Mouse (Mus musculus) hindlimb bud, embryonic 11.5 days (tissue): ENCODE data around the gene Kif28.
"Not testable (repeated sequence)": the region's sequence is repeated elsewhere in the genome, so short reads cannot be mapped to it uniquely, and the experiment has no call there.

ENCODE experiments used
- DNase-seq: peaks from one replicate; pipeline ENCODE4 v3.0.0-alpha.2; 2012; ENCODE audit warnings: low read depth, low spot score; ENCODE audit errors: extremely low spot score

Kif28 gene

GRCm38 (mm10) chr1:179745171-179745570, at the start of gene Kif28:
Kif28 (minus strand) TSS chr1:179745271.
- DNase-seq = no peak

GRCm38 (mm10) chr1:179787281-179787680, 42.2 kb upstream of the Kif28 start:
- DNase-seq = no peak

- no peak for DNase-seq
Measured at GRCm38 (mm10) chr1:179785502-179785901, 40.4 kb upstream of the Kif28 start.

DNA sequence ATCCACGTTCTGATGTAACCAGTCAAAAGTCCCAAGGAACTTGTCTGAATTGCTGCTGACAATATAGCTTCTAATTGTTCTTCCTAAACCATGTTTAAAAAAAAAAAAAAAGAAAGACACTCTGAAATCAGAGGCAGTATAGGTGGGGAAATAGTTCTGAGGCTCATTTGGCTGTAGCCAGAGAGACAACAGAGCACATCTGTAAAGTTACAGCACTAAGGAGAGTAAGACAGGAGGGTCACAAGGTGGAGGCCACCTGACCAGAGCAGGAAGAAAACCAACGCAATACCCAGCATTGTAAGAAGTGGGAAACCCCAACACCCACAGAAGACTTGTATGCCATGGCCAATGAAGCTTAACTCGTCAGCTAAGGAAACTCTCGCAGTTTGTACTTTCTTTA, 39.0 kb upstream of the Kif28 start:
- no peak for DNase-seq

DNA sequence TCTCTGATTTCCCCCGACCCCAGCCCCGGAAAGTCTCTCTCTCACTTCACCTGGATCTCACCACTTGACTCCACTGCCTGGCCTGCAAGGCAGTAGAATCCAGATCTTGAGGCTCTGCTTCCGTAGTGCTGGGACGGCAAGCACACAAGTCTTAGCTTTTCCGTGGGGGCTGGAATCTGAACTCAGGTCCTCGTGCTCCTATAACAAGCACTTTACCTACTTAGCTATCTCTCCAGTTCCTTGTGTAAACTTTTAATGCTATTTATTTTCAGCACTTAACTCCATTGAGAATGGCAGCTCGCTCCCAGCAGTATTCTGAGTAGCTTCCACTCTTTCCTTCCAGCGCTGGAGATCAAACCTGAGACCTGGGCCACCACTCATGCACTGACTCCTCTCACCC, 31.8 kb upstream of the Kif28 start:
- DNase-seq = no peak

GRCm38 (mm10) chr1:179760553-179760952, 15.5 kb upstream of the Kif28 start:
- DNase-seq = no peak

GRCm38 (mm10) chr1:179760086-179760485, 15.0 kb upstream of the Kif28 start:
- no peak for DNase-seq

DNA sequence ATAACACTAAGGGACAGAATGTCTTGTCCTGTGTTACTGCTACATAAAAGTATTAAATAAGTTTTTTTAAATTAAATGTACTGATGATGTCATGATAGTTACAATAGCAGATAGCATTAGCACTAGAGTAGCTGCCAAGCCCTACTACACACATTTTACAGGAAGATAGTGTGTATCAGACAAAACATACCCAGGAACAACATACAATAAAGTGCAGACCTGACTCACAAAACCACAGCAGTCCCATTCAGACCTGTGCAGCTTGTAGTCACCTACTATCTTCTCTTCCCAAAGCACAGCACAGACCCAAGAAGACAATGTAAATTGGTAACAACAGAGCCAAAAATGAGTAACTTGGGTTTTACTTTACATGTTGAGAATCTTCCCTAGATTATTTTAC, 11.4 kb upstream of the Kif28 start:
- DNase-seq = no peak

GRCm38 (mm10) chr1:179753006-179753405, 7.9 kb upstream of the Kif28 start:
- DNase-seq = no peak

DNA sequence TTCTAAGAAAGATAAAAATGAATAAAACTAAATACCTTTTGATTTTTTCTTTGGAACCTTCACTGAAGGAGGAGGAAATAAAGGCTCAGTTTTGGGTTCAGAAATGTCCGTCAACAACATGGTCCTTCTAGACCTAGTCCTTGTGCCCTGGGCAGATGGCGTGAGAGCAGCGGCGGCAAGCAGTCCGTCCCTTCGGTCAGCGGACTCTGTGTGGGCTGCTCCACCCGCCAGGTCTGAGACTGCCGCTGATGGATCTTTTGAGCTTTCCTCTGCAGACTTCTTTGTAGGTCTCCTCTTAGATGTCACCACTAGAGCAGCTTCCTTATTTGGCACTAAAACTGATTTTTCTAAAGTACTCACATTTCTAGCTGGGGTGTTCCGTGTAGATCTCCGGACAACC, 7.2 kb upstream of the Kif28 start:
- no peak for DNase-seq

DNA sequence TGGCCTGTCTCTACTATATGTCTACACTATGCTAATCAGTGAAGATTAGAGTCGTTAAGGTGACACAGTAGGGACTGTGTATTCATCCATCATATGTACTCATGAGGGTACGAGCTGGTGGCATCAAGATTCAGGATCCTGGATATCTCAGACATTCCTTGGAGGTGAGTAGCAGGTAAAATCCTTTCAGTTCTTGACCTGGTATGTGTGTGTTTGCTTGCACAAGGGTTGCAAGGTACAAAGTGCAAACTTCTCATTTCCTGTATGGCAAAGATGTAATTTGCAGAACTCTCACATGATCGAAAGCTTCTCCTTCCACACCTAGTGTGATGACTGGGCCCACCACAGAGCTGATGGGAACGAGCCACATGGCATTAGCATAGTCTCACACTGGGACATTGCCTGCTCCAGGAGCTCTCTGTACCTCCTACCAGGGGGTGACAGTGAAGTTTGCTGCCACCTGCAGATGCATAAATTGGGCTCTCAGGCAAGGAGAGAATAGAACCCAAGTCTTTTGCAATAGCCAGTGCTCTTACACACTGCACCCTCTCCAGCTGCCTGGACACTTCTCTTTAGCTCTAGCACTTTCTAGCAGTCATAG, 1.4 kb downstream of the Kif28 start:
- DNase-seq = no peak

DNA sequence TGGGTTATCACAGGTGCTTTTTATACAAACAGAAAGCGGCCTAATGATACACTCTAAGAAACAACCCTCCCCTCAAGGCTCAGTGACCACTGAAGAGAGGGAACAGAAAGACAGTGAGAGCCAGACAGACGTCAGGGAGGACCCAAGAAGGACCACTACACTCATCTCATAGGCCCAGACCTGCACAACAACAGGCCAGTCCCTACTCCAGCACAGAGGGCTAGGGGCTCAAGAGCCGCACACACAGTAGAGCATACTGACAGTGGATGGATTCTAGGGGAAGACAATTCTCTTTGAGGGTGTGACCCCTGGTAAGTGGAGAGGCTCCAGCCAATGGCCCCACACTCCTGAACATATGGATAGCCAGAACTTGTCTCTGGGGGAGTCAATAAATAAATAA, 8.6 kb downstream of the Kif28 start:
- DNase-seq = no peak

GRCm38 (mm10) chr1:179734500-179735474, 10.3 kb downstream of the Kif28 start:
- DNase-seq = no peak

DNA sequence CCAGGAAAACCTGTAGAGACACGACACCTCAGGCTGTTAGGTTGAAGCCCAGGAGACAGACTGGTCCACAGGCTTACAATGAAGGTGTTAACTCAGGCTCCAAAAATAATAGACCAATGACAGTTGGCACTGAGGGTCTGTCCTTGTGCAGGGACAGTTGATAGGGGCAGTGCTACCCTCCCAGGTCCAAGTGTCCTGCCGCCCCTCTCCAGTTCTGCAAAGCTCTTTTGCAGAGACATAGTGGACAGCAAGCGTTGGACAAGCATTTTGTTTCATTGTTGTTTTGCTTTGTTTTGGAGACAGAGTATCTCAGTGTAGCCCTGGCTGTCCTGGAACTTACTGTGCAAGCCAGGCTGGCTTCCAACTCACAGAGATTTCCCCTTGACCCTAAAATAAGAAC, 13.7 kb downstream of the Kif28 start:
- DNase-seq = no peak

- DNase-seq = no peak
Measured at GRCm38 (mm10) chr1:179728661-179729060, 16.4 kb downstream of the Kif28 start.

DNA sequence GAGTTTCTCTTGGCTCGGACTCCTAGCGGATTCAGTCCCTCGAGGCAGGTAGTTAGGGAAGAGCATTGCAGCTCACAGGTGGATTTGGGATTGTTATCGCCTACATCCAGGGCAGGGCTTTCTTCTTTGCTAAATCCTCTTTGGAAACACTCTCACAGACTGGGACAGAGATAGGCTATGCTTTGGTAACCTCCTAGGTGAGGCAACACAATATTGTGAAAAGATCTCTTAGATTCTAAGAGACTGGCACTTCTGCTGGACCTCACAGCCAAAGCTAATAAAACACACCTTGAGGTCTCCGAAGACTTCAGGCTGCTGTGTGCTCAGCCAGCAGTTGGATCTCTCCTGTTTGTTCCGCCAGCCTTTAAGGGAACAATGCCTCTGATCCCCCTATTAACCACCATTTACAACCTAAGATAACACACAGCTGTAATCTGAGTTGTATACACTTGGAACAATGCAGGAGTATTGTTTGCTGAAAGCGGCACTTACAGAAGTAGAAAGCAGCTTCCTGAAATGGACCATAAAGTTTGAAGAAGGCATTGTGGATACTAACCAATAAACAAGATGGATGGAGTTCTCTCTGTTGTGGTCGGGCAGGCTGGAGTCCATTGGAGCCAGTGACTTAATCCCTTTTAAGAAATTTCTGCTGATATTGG, 22.1 kb downstream of the Kif28 start:
- DNase-seq = no peak

GRCm38 (mm10) chr1:179715786-179716185, 29.3 kb downstream of the Kif28 start:
- no peak for DNase-seq

DNA sequence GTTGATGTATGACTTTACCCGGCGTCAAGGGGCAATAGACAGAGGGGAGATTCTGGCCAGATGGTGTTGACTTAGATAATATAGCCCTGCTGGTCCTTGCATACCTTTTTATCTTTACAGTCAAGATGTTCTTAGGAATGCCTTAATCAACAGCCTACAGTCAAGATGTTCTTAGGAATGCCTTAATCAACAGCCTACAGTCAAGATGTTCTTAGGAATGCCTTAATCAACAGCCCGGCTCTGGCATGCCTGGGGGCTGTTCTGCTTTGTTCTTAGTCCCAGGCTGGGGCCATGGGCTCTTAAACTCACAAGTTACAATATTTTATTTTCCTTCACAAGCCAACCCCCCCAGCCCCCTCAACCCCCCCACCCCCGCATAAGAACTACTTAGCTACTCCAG, 29.8 kb downstream of the Kif28 start:
- DNase-seq = not testable (repeated sequence)

DNA sequence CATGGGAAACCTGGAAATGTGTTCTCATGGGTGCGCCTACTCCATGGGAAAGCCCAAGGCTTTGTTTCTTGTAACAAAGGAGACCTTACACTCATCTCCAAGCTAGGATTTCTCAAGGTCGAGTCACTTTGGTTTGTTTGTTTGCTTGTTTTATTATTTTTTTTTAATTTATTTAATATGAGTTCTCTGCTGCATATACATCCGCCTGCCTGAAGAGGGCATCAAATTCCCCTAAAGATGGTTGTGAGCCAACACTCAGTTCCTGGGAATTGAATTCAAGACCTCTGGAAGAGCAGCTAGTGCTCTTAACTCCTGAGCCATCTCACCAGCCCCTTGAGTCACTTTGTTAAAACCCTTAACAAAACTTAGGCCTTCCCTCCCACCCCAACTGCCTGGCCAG, 31.7 kb downstream of the Kif28 start:
- DNase-seq = no peak

- no peak for DNase-seq
Measured at GRCm38 (mm10) chr1:179712658-179713057, 32.4 kb downstream of the Kif28 start.

GRCm38 (mm10) chr1:179710739-179711138, 34.3 kb downstream of the Kif28 start:
- DNase-seq = no peak

DNA sequence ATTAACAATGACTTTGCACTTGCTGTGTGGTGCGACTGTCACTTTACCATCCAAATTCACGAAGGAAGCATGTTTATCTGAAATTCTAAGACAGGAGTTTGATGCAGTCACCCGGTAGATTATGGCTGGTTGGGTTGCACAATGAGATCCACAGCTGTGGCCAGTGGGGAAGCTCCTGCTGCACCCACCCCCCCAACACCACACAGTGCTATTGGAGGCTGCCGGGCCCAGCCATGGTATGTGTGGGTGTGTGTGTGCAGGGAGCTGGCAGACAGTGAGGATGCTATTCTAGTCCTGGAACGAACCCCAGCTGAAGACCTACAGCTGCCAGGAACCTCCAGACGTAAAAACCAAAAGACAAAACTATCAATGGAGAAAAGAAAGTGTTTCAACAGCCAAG, 35.7 kb downstream of the Kif28 start:
- DNase-seq = no peak
